Mouse (Mus musculus) CH12.LX (cell line): ENCODE results near the gene Gm815. TPM values are rescaled to one million over a fixed set of nuclear protein-coding genes. Genes with fewer than 3 reads are reported as not detected.

ENCODE experiments used
- DNase-seq: peaks from one replicate; pipeline ENCODE4 v3.0.0-alpha.2; 2013; ENCODE audit errors: extremely low read depth
- H3K27ac ChIP-seq: 2 replicates; pipeline ENCODE4 v1.5.1; 2012; ENCODE audit warnings: low read depth, mild to moderate bottlenecking, control low read depth, moderate library complexity; ENCODE audit not compliant: insufficient read depth
- H3K27me3 ChIP-seq: replicated peaks from 2 replicates; pipeline ENCODE3; 2012; ENCODE audit warnings: inconsistent platforms
- H3K36me3 ChIP-seq, 2 experiments: replicated peaks in 1 of 2; 2 replicates each; pipeline versions ENCODE3 to v1.6.1; 2012; ENCODE audit warnings: inconsistent platforms in 1 of 2, low read length in 1 of 2, mild to moderate bottlenecking in 1 of 2, mixed read lengths in 1 of 2, moderate library complexity in 1 of 2; ENCODE audit not compliant: control insufficient read depth in 1 of 2, insufficient read depth in 1 of 2
- H3K4me1 ChIP-seq, 2 experiments: 2 replicates each; pipeline ENCODE4 v1.6.1; 2012; ENCODE audit warnings: inconsistent platforms in 1 of 2, moderate library complexity in 1 of 2; ENCODE audit not compliant: insufficient read depth in 2 of 2, control insufficient read depth in 1 of 2
- H3K4me2 ChIP-seq: 2 replicates; pipeline ENCODE4 v1.6.1; 2012; ENCODE audit warnings: low read depth, mild to moderate bottlenecking, control low read depth; ENCODE audit not compliant: poor library complexity, insufficient read depth, severe bottlenecking
- H3K4me3 ChIP-seq, 3 experiments: fragments of 150-350 bp in 1 of 3; sonication (generic) in 1 of 3; replicated peaks in 1 of 3; 2 replicates each; pipeline versions ENCODE3 to v1.5.1; 2011 to 2012; ENCODE audit warnings: low read depth in 2 of 3, low read length in 2 of 3, mild to moderate bottlenecking in 2 of 3, moderate library complexity in 2 of 3, control low read depth in 1 of 3, improper control_type of control experiment in 1 of 3, inconsistent platforms in 1 of 3, mixed read lengths in 1 of 3; ENCODE audit not compliant: poor library complexity in 1 of 3
- H3K79me2 ChIP-seq: replicated peaks from 2 replicates; pipeline ENCODE4 v1.6.1; 2012; ENCODE audit warnings: mild to moderate bottlenecking, moderate library complexity; ENCODE audit not compliant: control insufficient read depth, poor library complexity, insufficient read depth, severe bottlenecking; ENCODE audit errors: extremely low read depth
- H3K9ac ChIP-seq: 2 replicates; pipeline ENCODE4 v1.6.1; 2012; ENCODE audit warnings: low read depth, mild to moderate bottlenecking, control low read depth, moderate library complexity; ENCODE audit not compliant: insufficient read depth
- H3K9me3 ChIP-seq: replicated peaks from 2 replicates; pipeline ENCODE3; 2012; ENCODE audit warnings: low read length, inconsistent platforms, mixed read lengths
- CHD1 ChIP-seq: IDR thresholded peaks from 2 replicates; pipeline ENCODE4 v1.6.1; 2012; ENCODE audit warnings: low read depth, low read length, improper control_type of control experiment, inconsistent platforms
- CTCF ChIP-seq, 2 experiments: IDR thresholded peaks in 1 of 2; conservative IDR thresholded peaks in 1 of 2; 2 replicates each; pipeline ENCODE4 v1.5.1; 2011 to 2012; ENCODE audit warnings: low read depth in 2 of 2, low read length in 2 of 2, improper control_type of control experiment in 1 of 2, inconsistent platforms in 1 of 2, mild to moderate bottlenecking in 1 of 2, moderate library complexity in 1 of 2
- ETS1 ChIP-seq: conservative IDR thresholded peaks from 2 replicates; pipeline ENCODE4 v1.6.1; 2012; ENCODE audit warnings: low read depth, mild to moderate bottlenecking, inconsistent platforms, low read length, improper control_type of control experiment, moderate library complexity
- HCFC1 ChIP-seq: IDR thresholded peaks from 2 replicates; pipeline ENCODE4 v1.6.1; 2012; ENCODE audit warnings: low read depth, mild to moderate bottlenecking, inconsistent platforms, low read length, improper control_type of control experiment
- KAT2A ChIP-seq: IDR thresholded peaks from 2 replicates; pipeline ENCODE4 v1.6.1; 2012; ENCODE audit warnings: low read length, improper control_type of control experiment, inconsistent platforms; ENCODE audit not compliant: insufficient replicate concordance
- MEF2A ChIP-seq: IDR thresholded peaks from 2 replicates; pipeline ENCODE4 v1.6.1; 2014; ENCODE audit warnings: low read depth, mild to moderate bottlenecking, inconsistent platforms, low read length, improper control_type of control experiment, borderline replicate concordance
- MYC ChIP-seq: IDR thresholded peaks from 2 replicates; pipeline ENCODE4 v1.6.1; 2011; ENCODE audit warnings: low read depth, mild to moderate bottlenecking, improper control_type of control experiment, low read length
- NRF1 ChIP-seq: IDR thresholded peaks from 2 replicates; pipeline ENCODE4 v1.6.1; 2014; ENCODE audit warnings: low read depth, mild to moderate bottlenecking, inconsistent platforms, low read length, improper control_type of control experiment, moderate library complexity
- PAX5 ChIP-seq: IDR thresholded peaks from 2 replicates; pipeline ENCODE4 v1.6.1; 2012; ENCODE audit warnings: low read length, inconsistent platforms, mixed read lengths
- POLR2AphosphoS2 ChIP-seq: IDR thresholded peaks from 2 replicates; pipeline ENCODE4 v1.6.1; 2011; ENCODE audit warnings: low read depth, low read length, improper control_type of control experiment
- RAD21 ChIP-seq: IDR thresholded peaks from 2 replicates; pipeline ENCODE4 v1.6.1; 2011; ENCODE audit warnings: low read depth, mild to moderate bottlenecking, low read length, improper control_type of control experiment, moderate library complexity
- SIN3A ChIP-seq: IDR thresholded peaks from 2 replicates; pipeline ENCODE4 v1.6.1; 2012; ENCODE audit warnings: low read length, improper control_type of control experiment, inconsistent platforms
- TBP ChIP-seq: conservative IDR thresholded peaks from 2 replicates; pipeline ENCODE4 v1.6.1; 2011; ENCODE audit warnings: low read depth, low read length, improper control_type of control experiment
- USF2 ChIP-seq: conservative IDR thresholded peaks from 2 replicates; pipeline ENCODE4 v1.6.1; 2011; ENCODE audit warnings: low read depth, low read length, improper control_type of control experiment
- ZKSCAN1 ChIP-seq: IDR thresholded peaks from 2 replicates; pipeline ENCODE4 v1.6.1; 2012; ENCODE audit warnings: low read depth, inconsistent platforms, low read length, improper control_type of control experiment, borderline replicate concordance
- ZMIZ1 ChIP-seq: IDR thresholded peaks from 2 replicates; pipeline ENCODE4 v1.6.1; 2012; ENCODE audit warnings: low read depth, mild to moderate bottlenecking, inconsistent platforms, low read length, improper control_type of control experiment
- dilution Hi-C: fragments of 300-500 bp; cut with MboI; formaldehyde crosslinking; loops from 2 replicates; pipeline ENCODE4 v1.14.3; 2020; ENCODE audit warnings: low sequenced_read_pairs; ENCODE audit not compliant: extremely low pct_unique_long_range_greater_than_20kb, extremely low pct_ligation_motif_present
- in situ Hi-C: fragments of 300-500 bp; cut with MboI; formaldehyde crosslinking; loops from 3 replicates; pipeline ENCODE4 v1.14.3; 2019; ENCODE audit warnings: low sequenced_read_pairs, low pct_ligation_motif_present, low pct_unique_long_range_greater_than_20kb, mixed read lengths
- polyA plus RNA-seq: library from polyadenylated mRNA; unstranded; fragments of >175 nt; gene quantifications from 2 replicates; pipeline ENCODE4 v1.2.1, GENCODE M21; 2012; ENCODE audit warnings: low read depth; ENCODE audit not compliant: insufficient read length
- total RNA-seq, 2 experiments: library from RNA; depleted of rRNA; stranded (reverse); fragments of 300-350 nt in 1 of 2; fragments of >200 nt in 1 of 2; gene quantifications; 2 replicates each; pipeline ENCODE4 v1.2.3; 2012 to 2014

Gene Gm815
- total and polyA plus RNA-seq, 3 experiments, result not detected

DNA sequence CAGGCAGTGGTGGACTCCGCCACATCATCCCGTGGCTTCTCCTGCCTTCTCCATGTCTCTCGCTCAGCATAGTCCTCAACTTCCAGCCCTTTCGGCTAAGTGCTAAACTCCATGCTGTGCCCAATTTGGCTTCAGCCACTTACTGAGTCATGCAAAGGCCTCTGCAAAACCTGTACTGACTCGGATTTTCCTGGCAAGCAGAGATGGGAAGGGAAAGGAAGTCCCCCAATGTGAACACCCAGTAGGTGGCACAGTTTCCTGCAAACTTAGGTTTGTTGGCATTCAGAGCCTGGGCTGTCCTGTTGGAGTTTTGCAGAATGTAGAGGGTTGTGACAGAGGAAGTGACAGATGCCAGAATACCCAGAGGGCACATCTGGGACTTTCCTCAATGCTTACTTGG lies 7.2 kb downstream of the Gm815 start:
- no peak overlapping the region for H3K27ac ChIP-seq
- H3K4me3 ChIP-seq, result no peak overlapping the region
- no peaks in the 10 kb centered on the region for H3K36me3 ChIP-seq
- dilution Hi-C loops, result no loop called here
- H3K9me3 ChIP-seq, result peaks cover under 1% of the 10 kb centered on the region
- no peaks in the 10 kb centered on the region for H3K27me3 ChIP-seq
- H3K4me1 ChIP-seq, result peaks cover 7 to 32% of the 10 kb centered on the region in 2 experiments
- TF ChIP-seq KAT2A (no peak), CTCF (conservative IDR thresholded peaks at IDR 0.05 in 1 of 2, IDR thresholded peaks at IDR 0.05 in 1 of 2; ENCODE audit: low read depth in 2 of 2, low read length in 2 of 2) (peak in 1 of 2 experiments; percentile 30; a peak in 1 of 4 replicates), RAD21 (peak; percentile 38)
- H3K79me2 ChIP-seq, result no peaks in the 10 kb centered on the region
- in situ Hi-C loops, result no loop called here
- no peak overlapping the region for H3K9ac ChIP-seq
- H3K4me2 ChIP-seq, result no peak overlapping the region
- peak; percentile 38 for DNase-seq

DNA sequence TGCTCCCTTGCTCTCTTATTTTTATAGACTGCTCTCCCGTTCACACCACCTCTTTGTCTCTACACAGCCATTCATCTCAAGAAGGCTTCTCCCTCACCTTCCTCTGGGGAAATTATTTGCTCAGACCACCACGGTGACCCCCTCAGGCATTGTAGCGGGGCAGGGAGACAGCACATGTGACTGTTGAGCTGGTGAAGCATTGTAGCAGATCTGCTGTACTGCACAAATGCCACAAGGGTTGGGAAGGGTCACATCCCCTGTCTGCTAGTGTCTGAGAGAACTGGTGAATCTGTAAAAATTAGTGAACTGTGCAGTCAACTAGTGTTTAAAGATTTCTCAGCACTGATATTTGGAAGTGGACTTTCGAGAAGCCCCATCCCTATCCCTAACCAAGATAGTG lies 16.5 kb downstream of the Gm815 start:
- Histone ChIP-seq H3K27ac (no peak overlapping the region), H3K9me3 (peaks cover 4% of the 10 kb centered on the region), H3K79me2 (no peaks in the 10 kb centered on the region), H3K4me1 (no peaks in the 10 kb centered on the region), H3K27me3 (no peaks in the 10 kb centered on the region), H3K4me3 (no peak overlapping the region), H3K36me3 (no peaks in the 10 kb centered on the region), H3K9ac (no peak overlapping the region), H3K4me2 (no peak overlapping the region)
- in situ Hi-C loops, result no loop called here
- no peak for DNase-seq
- TF ChIP-seq HCFC1, result no peak
- no peak for TF ChIP-seq PAX5
- TF ChIP-seq ETS1, result no peak
- no peak for TF ChIP-seq CTCF (conservative IDR thresholded peaks at IDR 0.05 in 1 of 2, IDR thresholded peaks at IDR 0.05 in 1 of 2; ENCODE audit: low read depth in 2 of 2, low read length in 2 of 2)
- TF ChIP-seq KAT2A, result no peak
- TF ChIP-seq TBP, result no peak
- TF ChIP-seq CHD1, result no peak
- no peak for TF ChIP-seq ZKSCAN1
- dilution Hi-C loops, result no loop called here

DNA sequence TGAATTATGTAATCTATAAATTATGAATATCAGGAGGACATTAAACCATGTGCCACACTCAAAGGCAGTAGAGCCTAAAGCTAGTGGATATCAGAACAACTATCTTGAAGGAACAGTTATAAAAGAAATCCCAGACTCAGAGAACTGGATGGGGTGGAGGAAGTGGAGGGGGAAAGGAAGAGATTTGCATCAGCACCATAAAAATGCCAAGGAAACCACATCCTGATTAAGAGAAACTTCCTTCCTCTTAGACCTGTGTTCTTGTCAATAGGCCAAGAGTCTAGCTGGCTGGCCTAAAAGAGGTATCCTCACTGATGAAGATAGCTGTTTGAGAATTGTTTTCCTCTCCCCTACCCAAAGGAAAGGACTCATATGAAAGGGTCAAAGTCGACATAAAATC lies 28.6 kb downstream of the Gm815 start:
- no peaks in the 10 kb centered on the region for H3K36me3 ChIP-seq
- no peaks in the 10 kb centered on the region for H3K79me2 ChIP-seq
- no peak overlapping the region for H3K4me3 ChIP-seq
- H3K9me3 ChIP-seq, result no peaks in the 10 kb centered on the region
- TF ChIP-seq ZMIZ1 (no peak), MYC (no peak), POLR2AphosphoS2 (no peak), USF2 (no peak), NRF1 (no peak), SIN3A (no peak), HCFC1 (no peak), MEF2A (no peak)
- in situ Hi-C loops, result no loop called here
- no peak overlapping the region for H3K4me2 ChIP-seq
- no peak overlapping the region for H3K27ac ChIP-seq
- no peak for DNase-seq
- no peaks in the 10 kb centered on the region for H3K27me3 ChIP-seq
- dilution Hi-C loops, result no loop called here
- H3K9ac ChIP-seq, result no peak overlapping the region
- H3K4me1 ChIP-seq, result peaks cover 0 to 22% of the 10 kb centered on the region in 2 experiments; a peak in 2 of 4 replicates
